Mouse (Mus musculus) hindbrain, postnatal 0 days (tissue): ENCODE results near the gene Cactin. TPM values are rescaled to one million over a fixed set of nuclear protein-coding genes. Genes with fewer than 3 reads are reported as not detected.

Experiments
- ATAC-seq: fragments of 200-750 bp; cut with Nextera tagmentation; 2 replicates; pipeline ENCODE4 v1.8.0; 2017; ENCODE audit warnings: mild to moderate bottlenecking, moderate TSS enrichment, moderate library complexity
- DNase-seq: peaks from one replicate; pipeline ENCODE4 v3.0.0-alpha.2; 2015; ENCODE audit warnings: low spot score
- H3K27ac ChIP-seq: fragments of 300-500 bp; sonication (generic); 2 replicates; pipeline ENCODE4 v1.5.1; 2014; ENCODE audit warnings: mild to moderate bottlenecking
- H3K27me3 ChIP-seq: fragments of 300-500 bp; sonication (generic); 2 replicates; pipeline ENCODE4 v1.6.1; 2014; ENCODE audit warnings: low read length, mixed read lengths; ENCODE audit not compliant: insufficient read depth
- H3K36me3 ChIP-seq: fragments of 300-500 bp; sonication (generic); 2 replicates; pipeline ENCODE4 v1.6.1; 2014; ENCODE audit warnings: low read length, mixed read lengths; ENCODE audit not compliant: insufficient read depth
- H3K4me1 ChIP-seq: fragments of 300-500 bp; sonication (generic); 2 replicates; pipeline ENCODE4 v1.6.1; 2014; ENCODE audit warnings: antibody characterized with exemption, low read length, mixed read lengths; ENCODE audit not compliant: insufficient read depth
- H3K4me2 ChIP-seq: fragments of 300-500 bp; sonication (generic); 2 replicates; pipeline ENCODE4 v1.6.1; 2014; ENCODE audit warnings: low read depth, mild to moderate bottlenecking, low read length, moderate library complexity, mixed read lengths
- H3K4me3 ChIP-seq: fragments of 300-500 bp; sonication (generic); 2 replicates; pipeline ENCODE4 v1.5.1; 2014; ENCODE audit warnings: low read length
- H3K9ac ChIP-seq: fragments of 300-500 bp; sonication (generic); replicated peaks from 2 replicates; pipeline ENCODE4 v1.6.1; 2014; ENCODE audit warnings: mild to moderate bottlenecking, low read length, moderate library complexity, mixed read lengths
- H3K9me3 ChIP-seq: fragments of 300-500 bp; sonication (generic); 2 replicates; pipeline ENCODE4 v1.6.1; 2016; ENCODE audit warnings: low read length, mixed read lengths
- CTCF ChIP-seq: IDR thresholded peaks from 2 replicates; pipeline ENCODE4 v1.5.1; 2016; ENCODE audit warnings: antibody characterized with exemption, control low read depth, low read depth
- WGBS: fragments of 180-500 bp; shearing (Covaris S2); extraction: QIAGEN DNeasy Blood & Tissue Kit; methylation state at CpG from one replicate; pipeline ENCODE4 v1.1.7; 2014; 5-methylcytosine and 5-hydroxymethylcytosine counted together
- polyA plus RNA-seq: library from polyadenylated mRNA; unstranded; fragments of >200 nt; fragmentation: Nextera tagmentation; extraction: Ambion mirVana; gene quantifications from 2 replicates; pipeline ENCODE4 v1.2.1, GENCODE M21; 2015
- total RNA-seq: library from RNA; depleted of rRNA; stranded (reverse); fragments of >200 nt; gene quantifications from 2 replicates; pipeline ENCODE4 v1.2.3, GENCODE M21; 2014

Gene Cactin
- total and polyA plus RNA-seq, 2 experiments from 2014 or later: 20.2 to 24.3 TPM

DNA sequence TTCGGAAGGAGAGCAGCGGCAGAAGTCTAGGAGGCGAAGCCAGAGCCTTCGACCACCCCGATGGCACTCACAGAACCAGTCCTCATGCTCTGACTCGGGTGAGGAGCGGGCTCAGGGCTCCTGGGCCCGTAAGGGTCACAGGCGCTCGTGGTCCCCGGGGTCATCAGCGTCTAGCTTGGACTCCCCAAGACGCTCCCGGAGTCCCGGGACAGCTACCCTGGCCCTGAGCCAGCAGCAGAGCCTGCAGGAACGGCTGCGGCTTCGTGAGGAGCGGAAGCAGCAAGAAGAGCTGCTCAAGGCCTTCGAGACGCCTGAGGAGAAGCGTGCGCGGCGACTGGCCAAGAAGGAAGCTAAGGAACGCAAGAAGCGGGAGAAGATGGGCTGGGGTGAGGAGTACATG is 1.5 kb downstream of the Cactin start:
- Histone ChIP-seq H3K4me2 (no peak overlapping the region; the same call in 1 of the 2 replicates), H3K27me3 (no peaks in the 10 kb centered on the region), H3K9ac (no peak overlapping the region), H3K9me3 (no peaks in the 10 kb centered on the region), H3K4me1 (peaks cover 11% of the 10 kb centered on the region; the same call in 1 of the 2 replicates), H3K36me3 (peaks cover 57% of the 10 kb centered on the region), H3K27ac (no peak overlapping the region), H3K4me3 (no peak overlapping the region)
- DNase-seq (no peak), ATAC-seq (no peak)
- WGBS: 92% methylated on average over 27 of the region's 27 CpGs
- TF ChIP-seq CTCF: no peak

DNA sequence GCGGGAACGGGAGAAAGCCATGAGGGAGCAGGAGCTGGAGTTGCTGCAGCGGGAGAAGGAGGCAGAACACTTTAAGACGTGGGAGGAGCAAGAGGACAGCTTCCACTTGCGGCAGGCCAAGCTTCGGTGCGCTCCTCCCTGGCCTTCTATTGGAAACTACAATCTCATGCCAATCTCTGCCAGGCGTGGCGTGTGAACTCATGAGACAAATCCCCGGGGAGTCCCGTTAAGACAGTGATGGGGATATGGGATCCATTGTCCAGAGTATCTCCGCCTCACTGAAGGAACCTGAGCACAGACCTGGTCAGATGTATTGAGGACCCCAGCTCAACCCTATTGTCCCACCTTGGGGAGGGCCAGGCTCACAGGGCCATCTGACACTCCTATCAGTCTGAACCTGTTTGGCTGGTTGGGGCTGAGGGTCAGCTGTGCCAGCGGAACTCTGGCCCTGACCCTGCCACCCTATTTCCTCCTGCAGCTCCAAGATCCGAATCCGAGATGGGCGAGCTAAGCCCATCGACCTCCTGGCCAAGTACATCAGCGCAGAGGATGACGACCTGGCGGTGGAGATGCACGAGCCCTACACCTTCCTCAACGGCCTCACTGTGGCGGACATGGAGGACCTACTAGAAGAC is 2.4 kb downstream of the Cactin start:
- DNase-seq (no peak), ATAC-seq (no peak)
- H3K9me3 ChIP-seq: no peaks in the 10 kb centered on the region
- H3K27me3 ChIP-seq: no peaks in the 10 kb centered on the region
- no peak overlapping the region for H3K9ac ChIP-seq
- H3K27ac ChIP-seq: no peak overlapping the region
- WGBS: 93% methylated on average over 23 of the region's 23 CpGs
- no peak overlapping the region for H3K4me3 ChIP-seq
- no peak overlapping the region for H3K4me2 ChIP-seq
- no peak for TF ChIP-seq CTCF
- peaks cover 53% of the 10 kb centered on the region for H3K36me3 ChIP-seq
- H3K4me1 ChIP-seq: peaks cover 11% of the 10 kb centered on the region; the same call in 1 of the 2 replicates

DNA sequence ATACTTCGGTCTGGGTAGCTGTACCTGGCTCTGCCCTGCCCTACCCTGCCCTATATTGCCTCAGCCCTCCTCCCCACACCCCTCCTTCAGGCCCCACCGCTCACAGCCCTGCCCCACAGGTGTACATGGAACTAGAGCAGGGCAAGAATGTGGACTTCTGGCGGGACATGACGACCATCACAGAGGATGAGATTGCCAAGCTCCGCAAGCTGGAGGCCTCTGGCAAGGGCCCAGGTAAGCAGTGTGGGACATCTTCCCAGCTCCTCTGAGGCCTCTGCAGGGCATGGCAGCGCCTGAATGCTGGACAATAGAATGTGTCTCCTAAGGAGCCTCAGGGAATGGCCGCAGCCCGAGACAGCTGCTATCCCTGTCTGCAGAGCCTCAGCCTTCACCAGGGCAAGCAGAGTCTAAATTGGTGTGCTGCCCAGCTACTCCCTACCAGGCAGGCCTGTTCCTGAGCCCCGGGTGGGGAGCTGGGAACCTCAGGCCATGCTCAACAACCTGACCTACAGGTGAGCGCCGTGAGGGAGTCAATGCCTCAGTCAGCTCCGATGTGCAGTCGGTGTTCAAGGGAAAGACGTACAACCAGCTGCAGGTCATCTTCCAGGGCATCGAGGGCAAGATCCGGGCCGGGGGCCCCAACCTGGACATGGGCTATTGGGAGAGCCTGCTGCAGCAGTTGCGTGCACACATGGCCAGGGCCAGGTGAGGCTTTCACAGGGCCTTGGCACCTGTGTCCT is 3.1 kb downstream of the Cactin start:
- H3K36me3 ChIP-seq: peaks cover 48% of the 10 kb centered on the region
- DNase-seq: no peak
- H3K27me3 ChIP-seq: no peaks in the 10 kb centered on the region
- no peak for TF ChIP-seq CTCF
- H3K9me3 ChIP-seq: no peaks in the 10 kb centered on the region
- 92% methylated on average over 18 of the region's 18 CpGs for WGBS
- no peak overlapping the region for H3K4me3 ChIP-seq
- no peak overlapping the region for H3K9ac ChIP-seq
- no peak overlapping the region for H3K27ac ChIP-seq
- no peak for ATAC-seq
- no peak overlapping the region for H3K4me2 ChIP-seq
- H3K4me1 ChIP-seq: peaks cover 11% of the 10 kb centered on the region; the same call in 1 of the 2 replicates

- peaks cover 48% of the 10 kb centered on the region for H3K36me3 ChIP-seq
- WGBS: 93% methylated on average over 21 of the region's 21 CpGs
These were observed 4.3 kb downstream of the Cactin start for GRCm38 (mm10) chr10:81325176-81325575.

DNA sequence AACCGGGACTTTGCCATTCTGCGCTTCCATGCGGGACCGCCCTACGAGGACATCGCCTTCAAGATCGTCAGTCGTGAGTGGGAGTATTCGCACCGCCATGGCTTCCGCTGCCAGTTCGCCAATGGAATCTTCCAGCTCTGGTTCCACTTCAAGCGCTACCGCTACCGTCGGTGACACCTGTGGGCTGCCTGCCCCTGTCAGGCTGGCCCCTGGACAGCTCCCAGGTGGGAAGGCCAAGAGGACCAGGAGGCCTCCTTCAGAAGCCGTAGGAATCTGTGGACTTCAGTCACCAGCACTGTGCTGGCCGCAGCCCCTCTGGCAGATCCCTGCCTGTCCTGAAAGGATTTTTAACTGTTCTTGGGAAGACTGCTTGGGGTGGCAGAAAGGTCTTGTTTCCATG is 4.9 kb downstream of the Cactin start:
- TF ChIP-seq CTCF: no peak
- Histone ChIP-seq H3K4me2 (no peak overlapping the region), H3K36me3 (peaks cover 48% of the 10 kb centered on the region), H3K27ac (no peak overlapping the region), H3K9ac (no peak overlapping the region), H3K4me3 (no peak overlapping the region), H3K27me3 (no peaks in the 10 kb centered on the region), H3K9me3 (no peaks in the 10 kb centered on the region), H3K4me1 (peaks cover 5% of the 10 kb centered on the region; the same call in 1 of the 2 replicates)
- ATAC-seq: no peak
- WGBS: 95% methylated on average over 18 of the region's 18 CpGs
- DNase-seq: no peak

More at GRCm38 (mm10) chr10:81325176-81325575, 4.3 kb downstream of the Cactin start:
- Histone ChIP-seq H3K9me3 (no peaks in the 10 kb centered on the region), H3K9ac (no peak overlapping the region), H3K4me2 (no peak overlapping the region), H3K4me1 (peaks cover 5% of the 10 kb centered on the region; the same call in 1 of the 2 replicates), H3K4me3 (no peak overlapping the region), H3K27me3 (no peaks in the 10 kb centered on the region), H3K27ac (no peak overlapping the region)
- TF ChIP-seq CTCF: no peak
- ATAC-seq: no peak
- no peak for DNase-seq

GRCm38 (mm10) chr10:81326858-81327257 is 6.0 kb downstream of the Cactin start:
- no peak for TF ChIP-seq CTCF
- no peaks in the 10 kb centered on the region for H3K9me3 ChIP-seq
- H3K27ac ChIP-seq: peak overlapping the region; percentile 60; the same call in 1 of the 2 replicates
- H3K9ac ChIP-seq: no peak overlapping the region
- 76% methylated on average over 6 of the region's 6 CpGs for WGBS
- peaks cover 48% of the 10 kb centered on the region for H3K36me3 ChIP-seq
- peaks cover 2% of the 10 kb centered on the region; the same call in 1 of the 2 replicates for H3K4me1 ChIP-seq
- H3K27me3 ChIP-seq: no peaks in the 10 kb centered on the region
- ATAC-seq (no peak), DNase-seq (no peak)
- H3K4me3 ChIP-seq: no peak overlapping the region
- H3K4me2 ChIP-seq: no peak overlapping the region
